Mouse (Mus musculus) midbrain, embryonic 14.5 days (tissue): ENCODE results near the gene Xntrpc. TPM values are rescaled to one million over a fixed set of nuclear protein-coding genes. Genes with fewer than 3 reads are reported as not detected.
"Not testable (repeated sequence)": the region's sequence is repeated elsewhere in the genome, so short reads cannot be mapped to it uniquely, and the experiment has no call there.

Experiments
- ATAC-seq: fragments of 200-750 bp; cut with Nextera tagmentation; 2 replicates; pipeline ENCODE4 v1.8.0; 2017; ENCODE audit warnings: moderate number of reproducible peaks, moderate library complexity; ENCODE audit not compliant: low FRiP score, low TSS enrichment
- DNase-seq: peaks from one replicate; pipeline ENCODE4 v3.0.0-alpha.2; 2015
- H3K27ac ChIP-seq: fragments of 300-500 bp; sonication (generic); replicated peaks from 2 replicates; pipeline ENCODE4 v1.5.1; 2014; ENCODE audit warnings: mild to moderate bottlenecking, low read depth, low read length, moderate library complexity
- H3K27me3 ChIP-seq: fragments of 300-500 bp; sonication (generic); 2 replicates; pipeline ENCODE4 v1.6.1; 2014; ENCODE audit warnings: low read length, control low read depth, mixed read lengths; ENCODE audit not compliant: control insufficient read depth, insufficient read depth
- H3K36me3 ChIP-seq: fragments of 300-500 bp; sonication (generic); 2 replicates; pipeline ENCODE4 v1.6.1; 2014; ENCODE audit warnings: low read length, control low read depth; ENCODE audit not compliant: control insufficient read depth, insufficient read depth
- H3K4me1 ChIP-seq: fragments of 300-500 bp; sonication (generic); 2 replicates; pipeline ENCODE4 v1.6.1; 2014; ENCODE audit warnings: mild to moderate bottlenecking, antibody characterized with exemption, low read length, control low read depth; ENCODE audit not compliant: control insufficient read depth, insufficient read depth
- H3K4me2 ChIP-seq: fragments of 300-500 bp; sonication (generic); 2 replicates; pipeline ENCODE4 v1.6.1; 2014; ENCODE audit warnings: mild to moderate bottlenecking, low read length, moderate library complexity
- H3K4me3 ChIP-seq: fragments of 300-500 bp; sonication (generic); replicated peaks from 2 replicates; pipeline ENCODE4 v1.5.1; 2014; ENCODE audit warnings: low read depth, low read length
- H3K9ac ChIP-seq: fragments of 300-500 bp; sonication (generic); replicated peaks from 2 replicates; pipeline ENCODE4 v1.6.1; 2014; ENCODE audit warnings: mild to moderate bottlenecking, low read length, moderate library complexity
- H3K9me3 ChIP-seq: fragments of 300-500 bp; sonication (generic); 2 replicates; pipeline ENCODE4 v1.6.1; 2016; ENCODE audit warnings: low read length, control low read depth, mixed read lengths; ENCODE audit not compliant: control insufficient read depth
- WGBS: fragments of 180-500 bp; shearing (Covaris S2); extraction: QIAGEN DNeasy Blood & Tissue Kit; methylation state at CpG from one replicate; pipeline ENCODE4 v1.1.7; 2014; 5-methylcytosine and 5-hydroxymethylcytosine counted together
- polyA plus RNA-seq: library from polyadenylated mRNA; unstranded; fragments of >200 nt; fragmentation: Nextera tagmentation; extraction: Ambion mirVana; gene quantifications from 2 replicates; pipeline ENCODE4 v1.2.1, GENCODE M21; 2014

Xntrpc gene
- polyA plus RNA-seq, 1 experiment from 2014 or later = 1.3 TPM

DNA sequence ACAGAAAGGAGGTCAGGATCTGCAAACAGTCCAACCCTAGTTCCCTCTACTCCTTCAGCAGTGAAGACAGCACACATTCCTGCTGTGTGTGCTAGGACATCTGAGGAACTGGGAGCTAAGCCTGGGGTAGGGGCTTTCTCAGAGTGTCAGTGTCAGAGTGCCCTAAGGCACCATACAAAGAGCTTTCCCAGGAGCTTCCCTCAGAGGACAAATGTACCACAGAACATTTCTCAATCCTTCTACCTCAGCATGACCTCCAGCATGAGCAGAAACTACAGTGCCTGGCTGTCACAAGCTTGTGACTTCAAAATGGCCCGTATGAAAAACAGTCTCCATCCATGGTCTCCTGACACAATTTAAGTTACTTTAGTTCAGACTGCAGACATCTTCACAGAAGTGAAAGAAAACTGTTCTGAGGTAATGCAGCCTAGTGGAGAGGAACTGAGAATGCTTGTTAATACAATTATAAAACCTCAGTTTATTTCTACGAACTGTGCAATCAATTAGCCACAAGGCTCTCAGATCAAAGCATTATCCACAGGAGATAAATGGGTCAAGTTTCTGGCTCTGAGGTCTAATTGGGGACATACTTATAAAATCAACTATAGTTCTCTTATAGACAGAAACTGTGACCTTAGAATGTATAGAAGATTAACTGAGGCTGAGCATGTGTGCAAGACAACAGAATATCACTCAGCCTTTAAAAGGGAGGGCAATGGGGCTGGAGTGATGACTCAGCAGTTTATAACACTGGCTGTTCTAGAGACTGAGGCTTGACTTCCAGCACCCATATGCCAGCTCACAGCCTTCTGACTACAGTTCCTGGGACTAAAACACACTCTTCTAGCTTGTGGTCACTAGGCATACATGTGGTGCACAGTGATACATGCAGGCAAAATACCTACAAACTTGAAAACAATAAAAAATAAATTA is 40.1 kb upstream of the Xntrpc start:
- Histone ChIP-seq H3K4me1 (no peaks in the 10 kb centered on the region), H3K27me3 (no peaks in the 10 kb centered on the region), H3K27ac (no peak overlapping the region), H3K4me3 (no peak overlapping the region), H3K36me3 (peaks cover 74% of the 10 kb centered on the region), H3K9me3 (no peaks in the 10 kb centered on the region), H3K9ac (no peak overlapping the region), H3K4me2 (no peak overlapping the region)
- WGBS = 88% methylated on average over 2 of the region's 2 CpGs
- DNase-seq (no peak), ATAC-seq (no peak)

DNA sequence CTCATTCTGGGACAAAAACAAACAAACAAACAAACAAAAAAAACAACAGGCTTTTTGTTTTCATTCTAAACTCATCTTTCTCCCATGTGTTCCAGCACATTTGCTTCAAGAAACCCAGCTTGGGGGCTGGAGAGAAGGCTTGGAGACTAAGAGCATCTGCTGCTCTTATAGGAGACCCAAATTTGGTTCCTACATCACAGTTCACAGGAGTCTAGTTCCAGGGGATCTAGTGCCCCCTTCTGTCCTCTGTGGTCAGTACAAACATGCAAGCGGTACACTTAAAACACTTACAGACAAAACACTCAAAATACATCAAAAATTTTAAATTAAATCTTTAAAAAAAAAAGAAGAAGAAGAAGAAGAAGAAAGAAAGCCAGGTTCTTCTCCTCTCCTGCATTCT is 30.6 kb upstream of the Xntrpc start:
- DNase-seq = no peak
- Histone ChIP-seq H3K36me3 (peaks cover 84% of the 10 kb centered on the region), H3K27ac (no peak overlapping the region), H3K4me3 (no peak overlapping the region), H3K4me2 (no peak overlapping the region), H3K4me1 (no peaks in the 10 kb centered on the region), H3K9me3 (no peaks in the 10 kb centered on the region), H3K9ac (no peak overlapping the region), H3K27me3 (no peaks in the 10 kb centered on the region)
- ATAC-seq = no peak
- WGBS = 95% methylated on average over 1 of the region's 1 CpGs

DNA sequence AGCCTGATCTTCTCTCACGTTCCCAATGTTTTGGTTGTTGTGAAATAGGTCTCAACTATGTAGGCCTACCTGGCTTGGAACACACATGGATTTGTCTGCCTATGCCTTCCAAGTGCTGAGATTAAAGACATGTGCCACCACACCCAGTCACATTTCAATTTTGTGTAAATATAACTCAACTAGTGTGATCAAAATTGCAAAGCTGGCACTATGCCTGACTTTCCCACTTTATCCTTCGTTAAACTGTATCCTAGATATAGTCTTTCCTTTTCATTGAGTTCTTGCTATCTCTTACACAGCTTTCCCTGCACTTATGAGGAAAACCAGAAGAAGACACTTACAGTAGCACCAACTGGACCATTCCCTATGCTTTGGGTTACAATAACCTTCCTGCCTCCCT is 30.0 kb upstream of the Xntrpc start:
- no peak overlapping the region for H3K9ac ChIP-seq

GRCm38 (mm10) chr7:102037318-102037717 is 28.2 kb upstream of the Xntrpc start:
- Histone ChIP-seq H3K27me3 (no peaks in the 10 kb centered on the region), H3K9me3 (no peaks in the 10 kb centered on the region), H3K4me1 (no peaks in the 10 kb centered on the region), H3K4me2 (no peak overlapping the region), H3K9ac (no peak overlapping the region), H3K27ac (no peak overlapping the region), H3K36me3 (peaks cover 84% of the 10 kb centered on the region), H3K4me3 (no peak overlapping the region)
- ATAC-seq = no peak
- 94% methylated on average over 3 of the region's 3 CpGs for WGBS
- no peak for DNase-seq

More for the DNA sequence above, 30.0 kb upstream of the Xntrpc start:
- 95% methylated on average over 2 of the region's 2 CpGs for WGBS
- Histone ChIP-seq H3K27me3 (no peaks in the 10 kb centered on the region), H3K4me1 (no peaks in the 10 kb centered on the region), H3K4me3 (no peak overlapping the region), H3K4me2 (no peak overlapping the region), H3K9me3 (no peaks in the 10 kb centered on the region), H3K36me3 (peaks cover 87% of the 10 kb centered on the region), H3K27ac (no peak overlapping the region)
- no peak for ATAC-seq
- DNase-seq = no peak

DNA sequence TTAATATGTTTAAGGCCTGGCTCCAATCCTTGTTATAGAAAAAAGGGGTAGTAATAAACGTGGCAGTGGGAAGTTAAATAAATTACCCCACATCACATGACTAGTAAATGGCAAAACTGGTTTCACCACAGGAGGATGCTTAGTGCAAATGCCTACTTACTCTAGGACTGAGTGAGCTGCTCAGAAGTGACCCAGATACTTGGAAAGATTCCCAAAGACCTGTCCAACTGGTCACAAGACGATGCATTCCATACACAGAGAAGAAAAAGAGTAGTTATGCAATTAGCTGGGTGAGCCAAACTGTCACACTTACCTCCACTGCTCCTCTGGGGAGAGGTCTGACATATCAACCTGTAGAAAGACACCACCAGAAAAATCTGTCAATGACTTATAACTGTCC is 23.2 kb upstream of the Xntrpc start:
- no peak overlapping the region for H3K4me3 ChIP-seq
- H3K4me2 ChIP-seq = no peak overlapping the region

DNA sequence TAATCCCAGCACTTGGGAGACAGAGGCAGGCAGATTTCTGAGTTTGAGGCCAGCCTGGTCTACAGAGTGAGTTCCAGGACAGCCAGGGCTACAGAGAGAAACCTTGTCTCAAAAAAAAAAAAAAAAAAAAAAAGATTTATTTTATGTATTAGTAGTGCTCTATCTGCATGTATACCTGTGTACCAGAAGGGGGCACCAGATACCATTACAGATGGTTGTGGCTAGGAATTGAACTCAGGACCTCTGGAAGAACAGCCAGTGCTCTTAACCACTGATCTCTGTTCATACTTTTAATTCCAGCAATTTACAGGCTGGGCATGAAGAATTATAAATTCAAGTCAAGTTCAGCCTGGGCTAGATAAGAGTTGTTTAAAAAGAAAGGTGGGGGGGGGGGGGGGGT is 17.0 kb upstream of the Xntrpc start:
- not testable (repeated sequence) for H3K9ac ChIP-seq, H3K4me2 ChIP-seq, ATAC-seq, DNase-seq, H3K27ac ChIP-seq, H3K27me3 ChIP-seq, H3K4me1 ChIP-seq, H3K9me3 ChIP-seq, H3K4me3 ChIP-seq
- peaks cover 12% of the 10 kb centered on the region; the same call in 1 of the 2 replicates for H3K36me3 ChIP-seq

More for the DNA sequence above, 23.2 kb upstream of the Xntrpc start:
- DNase-seq (no peak), ATAC-seq (no peak)
- no peak overlapping the region for H3K27ac ChIP-seq
- H3K9ac ChIP-seq = no peak overlapping the region
- H3K36me3 ChIP-seq = peaks cover 44% of the 10 kb centered on the region
- 93% methylated on average over 2 of the region's 2 CpGs for WGBS
- H3K4me1 ChIP-seq = no peaks in the 10 kb centered on the region
- H3K9me3 ChIP-seq = no peaks in the 10 kb centered on the region
- no peaks in the 10 kb centered on the region for H3K27me3 ChIP-seq

DNA sequence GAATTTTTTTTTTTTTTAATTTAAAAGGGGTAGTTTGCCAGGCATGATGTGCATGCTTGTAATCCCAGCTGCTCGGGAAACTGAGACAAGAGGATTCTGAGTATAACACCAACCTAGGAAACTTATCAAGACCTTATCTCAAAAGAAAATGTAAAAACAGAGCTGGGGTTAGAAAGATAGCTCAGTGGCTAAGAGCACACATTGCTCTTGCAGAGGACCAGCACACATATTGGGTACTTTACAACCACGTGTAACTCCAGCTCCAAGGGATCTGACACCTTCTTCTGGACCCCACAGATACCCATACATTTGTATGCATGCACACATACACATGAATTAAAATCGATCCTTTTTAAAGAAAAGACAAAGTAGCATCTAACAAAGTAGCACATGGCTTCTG is 4.2 kb upstream of the Xntrpc start:
- ATAC-seq (no peak), DNase-seq (no peak)
- H3K4me2 ChIP-seq = no peak overlapping the region
- H3K27me3 ChIP-seq = no peaks in the 10 kb centered on the region
- no peaks in the 10 kb centered on the region for H3K9me3 ChIP-seq
- peaks cover 14% of the 10 kb centered on the region for H3K4me1 ChIP-seq
- H3K4me3 ChIP-seq = no peak overlapping the region
- peaks cover 28% of the 10 kb centered on the region; the same call in 1 of the 2 replicates for H3K36me3 ChIP-seq
- whole genome bisulfite sequencing = 96% methylated on average over 3 of the region's 3 CpGs
- H3K9ac ChIP-seq = no peak overlapping the region
- no peak overlapping the region for H3K27ac ChIP-seq

DNA sequence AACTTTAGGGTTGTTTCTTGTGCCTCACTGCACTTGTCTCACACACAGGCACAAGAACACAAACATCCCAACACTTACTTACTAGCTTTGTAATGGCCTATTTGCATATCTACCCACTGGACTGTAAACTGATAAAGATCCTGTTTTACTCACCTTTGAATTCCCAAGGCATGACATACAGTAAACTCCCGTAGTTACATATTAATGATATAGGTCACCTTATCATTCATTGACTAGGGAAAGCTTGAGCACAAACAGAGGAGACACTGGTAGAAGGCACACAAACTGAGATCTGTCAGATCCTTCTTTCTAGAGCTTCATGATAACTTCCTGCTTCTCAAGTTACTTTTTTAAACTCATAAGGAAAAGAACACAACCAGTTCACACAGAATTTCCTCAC is 3.3 kb upstream of the Xntrpc start:
- H3K4me3 ChIP-seq = no peak overlapping the region
- WGBS = 100% methylated on average over 1 of the region's 1 CpGs

DNA sequence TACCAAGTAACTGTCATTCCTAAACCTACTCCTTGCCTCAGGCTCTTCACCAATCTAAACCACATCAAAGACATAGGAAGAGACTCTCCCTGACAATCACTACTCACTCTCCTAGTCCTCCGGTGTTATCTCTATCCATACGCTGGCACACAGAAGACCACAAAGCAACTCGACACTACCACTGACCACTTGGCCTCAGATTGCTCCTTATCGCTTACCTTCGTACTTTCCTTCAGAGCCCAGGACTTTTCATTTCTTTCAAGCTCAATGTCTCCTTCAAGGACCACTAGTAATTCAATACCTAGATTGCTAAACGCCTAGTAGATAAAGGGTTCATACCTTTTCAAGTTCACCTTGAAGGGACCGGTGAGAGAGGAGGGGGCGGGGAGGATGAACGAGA is 1.6 kb upstream of the Xntrpc start:
- Histone ChIP-seq H3K36me3 (peaks cover 12% of the 10 kb centered on the region; the same call in 1 of the 2 replicates), H3K4me3 (peak overlapping the region; percentile 62), H3K27me3 (no peaks in the 10 kb centered on the region), H3K4me1 (peaks cover 15% of the 10 kb centered on the region), H3K27ac (no peak overlapping the region), H3K4me2 (peak overlapping the region; percentile 75), H3K9me3 (no peaks in the 10 kb centered on the region), H3K9ac (no peak overlapping the region)
- WGBS = 93% methylated on average over 9 of the region's 9 CpGs
- ATAC-seq (no peak), DNase-seq (no peak)

More for the DNA sequence above, 3.3 kb upstream of the Xntrpc start:
- Histone ChIP-seq H3K4me1 (peaks cover 15% of the 10 kb centered on the region), H3K9me3 (no peaks in the 10 kb centered on the region), H3K36me3 (peaks cover 22% of the 10 kb centered on the region; the same call in 1 of the 2 replicates), H3K4me2 (no peak overlapping the region), H3K27me3 (no peaks in the 10 kb centered on the region), H3K27ac (no peak overlapping the region), H3K9ac (no peak overlapping the region)
- no peak for ATAC-seq
- no peak for DNase-seq
